Mouse (Mus musculus) urinary bladder, postnatal 36 days (tissue): ENCODE measurements at regions not wholly inside any gene's neighbourhood (a gene's known extent, or its start where the extent isn't known, plus 50 kb on each side); places are given as distances from the start of the nearest gene placed in this dataset.

ENCODE experiments used
- DNase-seq, 2 experiments: peaks; one replicate each; pipeline ENCODE4 v3.0.0; 2022; ENCODE audit warnings: low spot score in 2 of 2, mixed read lengths in 1 of 2

- DNase-seq = no peak
These were observed 322.6 kb downstream of the Bcor start for GRCm38 (mm10) chrX:11837566-11837965.

GRCm38 (mm10) chrX:11839665-11840245, 320.4 kb downstream of the Bcor start:
- DNase-seq = no peak

- DNase-seq = no peak
These were observed 319.7 kb downstream of the Bcor start for GRCm38 (mm10) chrX:11840319-11841035.

- no peak for DNase-seq
These were observed 314.6 kb downstream of the Bcor start for GRCm38 (mm10) chrX:11845566-11845965.

- no peak for DNase-seq
These were observed 304.2 kb downstream of the Bcor start for GRCm38 (mm10) chrX:11855910-11856309.

- no peak for DNase-seq
These were observed 300.8 kb downstream of the Bcor start for GRCm38 (mm10) chrX:11859396-11859795.

GRCm38 (mm10) chrX:11861119-11861708, 298.9 kb downstream of the Bcor start:
- no peak for DNase-seq

- no peak for DNase-seq
These were observed 298.3 kb downstream of the Bcor start for GRCm38 (mm10) chrX:11861892-11862291.

GRCm38 (mm10) chrX:11863106-11863505, 297.0 kb downstream of the Bcor start:
- no peak for DNase-seq

- no peak for DNase-seq
These were observed 286.2 kb downstream of the Bcor start for GRCm38 (mm10) chrX:11873913-11874312.

- DNase-seq = no peak
These were observed 283.5 kb downstream of the Bcor start for GRCm38 (mm10) chrX:11876636-11877035.

- DNase-seq = no peak
These were observed 282.1 kb downstream of the Bcor start for GRCm38 (mm10) chrX:11878028-11878427.

- no peak for DNase-seq
These were observed 279.2 kb downstream of the Bcor start for GRCm38 (mm10) chrX:11880972-11881371.

GRCm38 (mm10) chrX:11883738-11884716, 276.1 kb downstream of the Bcor start:
- no peak for DNase-seq

- DNase-seq = no peak
These were observed 267.8 kb downstream of the Bcor start for GRCm38 (mm10) chrX:11892396-11892795.

- no peak for DNase-seq
These were observed 266.4 kb downstream of the Bcor start for GRCm38 (mm10) chrX:11893606-11894279.

GRCm38 (mm10) chrX:11894280-11894662, 265.9 kb downstream of the Bcor start:
- no peak for DNase-seq

- peak; percentile 20 to 52 for DNase-seq
These were observed 264.8 kb downstream of the Bcor start for GRCm38 (mm10) chrX:11895396-11895795.

- DNase-seq = no peak
These were observed 261.9 kb downstream of the Bcor start for GRCm38 (mm10) chrX:11898280-11898679.

- DNase-seq = no peak
These were observed 261.1 kb downstream of the Bcor start for GRCm38 (mm10) chrX:11899051-11899450.

- no peak for DNase-seq
These were observed 260.2 kb downstream of the Bcor start for GRCm38 (mm10) chrX:11899914-11900313.
